Mouse (Mus musculus): Measurements from ENCODE around the gene Olfr1358. TPM values are rescaled to one million over a fixed set of nuclear protein-coding genes. Genes with fewer than 3 reads are reported as not detected.
A peak's percentile ranks its signal among the peaks of the same experiment; 100 is the strongest.
"Not testable (repeated sequence)": the region's sequence is repeated elsewhere in the genome, so short reads cannot be mapped to it uniquely, and the experiment has no call there.

Gene Olfr1358
- polyA plus RNA-seq, 1 experiment from 2014 or later = not detected

DNA sequence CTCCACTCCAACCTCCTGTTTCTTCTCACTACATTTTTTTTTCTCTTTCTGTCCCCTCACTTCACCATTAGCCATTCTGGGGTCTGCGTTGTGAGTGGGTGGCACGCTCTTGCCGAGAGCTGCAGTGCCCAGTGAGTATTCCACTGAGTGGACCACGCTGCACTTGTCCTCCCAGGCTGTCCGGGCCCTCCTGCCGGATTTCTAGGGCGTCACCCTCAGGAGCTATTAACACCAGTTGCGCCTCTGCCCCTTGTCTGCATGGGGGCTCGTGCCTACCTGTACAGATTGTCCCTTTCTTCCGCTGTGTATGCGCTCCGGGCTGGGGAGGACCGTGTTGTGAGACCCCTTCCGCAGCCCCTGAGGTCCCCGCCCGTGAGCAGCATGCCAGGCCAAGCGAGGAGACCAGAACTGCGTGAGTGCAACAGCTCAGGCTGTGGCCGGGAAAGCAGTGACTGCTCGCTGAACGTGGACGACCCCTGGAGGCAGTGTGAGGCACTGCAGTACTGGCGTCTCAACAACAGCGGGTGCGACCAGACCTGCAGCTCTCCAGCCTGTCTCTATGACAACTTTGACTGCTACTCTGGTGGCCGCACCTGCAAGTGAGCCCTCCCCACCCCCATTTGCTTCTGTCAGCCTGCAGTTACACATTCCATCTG, 29.7 kb upstream of the Olfr1358 start:
- H3K27ac ChIP-seq = no peak overlapping the region
- peak overlapping the region; percentile 56 for H3K4me2 ChIP-seq
- H3K9me3 ChIP-seq (replicated peaks) = no peaks in the 10 kb centered on the region
- H3K9ac ChIP-seq = no peak overlapping the region
- peaks cover 15% of the 10 kb centered on the region for H3K4me1 ChIP-seq
- peak; percentile 61 for ATAC-seq
- 11% methylated on average over 26 of the region's 26 CpGs for WGBS (ENCODE audit: insufficient replicate concordance)
- H3K27me3 ChIP-seq (replicated peaks) = peaks cover 46% of the 10 kb centered on the region
- H3K4me3 ChIP-seq = no peak overlapping the region
- no peaks in the 10 kb centered on the region for H3K36me3 ChIP-seq

- Histone ChIP-seq H3K9me3 (replicated peaks) (0 out of 2 replicates have a peak, but pooled peaks cover 4% of the 10 kb centered on the region), H3K4me2 (no peak overlapping the region), H3K4me1 (no peaks in the 10 kb centered on the region), H3K36me3 (no peaks in the 10 kb centered on the region), H3K27me3 (replicated peaks) (no peaks in the 10 kb centered on the region), H3K4me3 (no peak overlapping the region), H3K9ac (no peak overlapping the region), H3K27ac (no peak overlapping the region)
- 63% methylated on average over 6 of the region's 6 CpGs for WGBS (ENCODE audit: insufficient replicate concordance)
- no peak for ATAC-seq
Measured at GRCm38 (mm10) chr10:78502986-78503733, 14.1 kb upstream of the Olfr1358 start.

DNA sequence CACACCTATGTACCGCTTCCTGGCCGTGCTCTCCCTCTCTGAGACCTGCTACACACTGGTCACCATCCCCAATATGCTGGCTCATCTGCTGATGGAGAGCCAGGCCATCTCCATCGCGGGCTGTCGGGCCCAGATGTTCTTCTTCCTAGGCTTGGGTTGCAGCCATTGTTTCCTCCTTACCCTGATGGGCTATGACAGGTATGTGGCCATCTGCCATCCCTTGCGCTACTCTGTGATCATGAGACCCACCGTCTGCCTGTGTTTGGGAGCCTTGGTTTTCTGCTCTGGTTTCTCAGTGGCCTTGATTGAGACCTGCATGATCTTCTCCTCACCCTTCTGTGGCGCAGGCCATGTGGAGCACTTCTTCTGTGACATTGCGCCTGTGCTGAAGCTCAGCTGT, 2.6 kb downstream of the Olfr1358 start:
- ATAC-seq = no peak
- no peaks in the 10 kb centered on the region for H3K36me3 ChIP-seq
- H3K27ac ChIP-seq = no peak overlapping the region
- no peaks in the 10 kb centered on the region for H3K9me3 ChIP-seq (replicated peaks)
- 0 out of 2 replicates have a peak, but pooled peaks cover 5% of the 10 kb centered on the region for H3K27me3 ChIP-seq (replicated peaks)
- 67% methylated on average over 9 of the region's 9 CpGs for WGBS (ENCODE audit: insufficient replicate concordance)
- no peak overlapping the region for H3K4me3 ChIP-seq
- no peak overlapping the region for H3K4me2 ChIP-seq
- no peak overlapping the region for H3K9ac ChIP-seq
- no peaks in the 10 kb centered on the region for H3K4me1 ChIP-seq

- 35% methylated on average over 17 of the region's 17 CpGs for WGBS (ENCODE audit: insufficient replicate concordance)
- 0 out of 2 replicates have a peak, but pooled peaks have one; percentile 49 for ATAC-seq
- no peaks in the 10 kb centered on the region for H3K9me3 ChIP-seq (replicated peaks)
- no peak overlapping the region for H3K9ac ChIP-seq
- H3K4me1 ChIP-seq = no peaks in the 10 kb centered on the region
- H3K4me3 ChIP-seq = no peak overlapping the region
- H3K27me3 ChIP-seq (replicated peaks) = 0 out of 2 replicates have a peak, but pooled peaks cover 5% of the 10 kb centered on the region
- no peak overlapping the region for H3K4me2 ChIP-seq
- H3K36me3 ChIP-seq = no peaks in the 10 kb centered on the region
- no peak overlapping the region for H3K27ac ChIP-seq
Measured at GRCm38 (mm10) chr10:78520260-78521005, 3.2 kb downstream of the Olfr1358 start.

- not testable (repeated sequence) for H3K27me3 ChIP-seq (replicated peaks); ATAC-seq; H3K9me3 ChIP-seq (replicated peaks); H3K9ac ChIP-seq; H3K27ac ChIP-seq; H3K36me3 ChIP-seq; H3K4me2 ChIP-seq; H3K4me3 ChIP-seq; H3K4me1 ChIP-seq
- 42% methylated on average over 3 of the region's 3 CpGs for WGBS (ENCODE audit: insufficient replicate concordance)
Measured at GRCm38 (mm10) chr10:78525071-78525470, 7.8 kb downstream of the Olfr1358 start.

GRCm38 (mm10) chr10:78525511-78525910, 8.3 kb downstream of the Olfr1358 start:
- Histone ChIP-seq H3K27me3 (replicated peaks) (no peaks in the 10 kb centered on the region), H3K36me3 (no peaks in the 10 kb centered on the region), H3K4me2 (no peak overlapping the region), H3K4me3 (no peak overlapping the region), H3K27ac (no peak overlapping the region), H3K9ac (no peak overlapping the region), H3K9me3 (replicated peaks) (no peaks in the 10 kb centered on the region), H3K4me1 (no peaks in the 10 kb centered on the region)
- WGBS (ENCODE audit: insufficient replicate concordance) = 44% methylated on average over 4 of the region's 4 CpGs
- no peak for ATAC-seq

GRCm38 (mm10) chr10:78540943-78541342, 23.7 kb downstream of the Olfr1358 start:
- Histone ChIP-seq H3K9me3 (replicated peaks) (no peaks in the 10 kb centered on the region), H3K27me3 (replicated peaks) (peaks cover 4% of the 10 kb centered on the region; the same call in 1 of the 2 replicates), H3K4me3 (no peak overlapping the region), H3K4me1 (no peaks in the 10 kb centered on the region), H3K36me3 (no peaks in the 10 kb centered on the region), H3K4me2 (no peak overlapping the region), H3K9ac (no peak overlapping the region), H3K27ac (no peak overlapping the region)
- ATAC-seq = no peak
- WGBS (ENCODE audit: insufficient replicate concordance) = 54% methylated on average over 2 of the region's 2 CpGs

DNA sequence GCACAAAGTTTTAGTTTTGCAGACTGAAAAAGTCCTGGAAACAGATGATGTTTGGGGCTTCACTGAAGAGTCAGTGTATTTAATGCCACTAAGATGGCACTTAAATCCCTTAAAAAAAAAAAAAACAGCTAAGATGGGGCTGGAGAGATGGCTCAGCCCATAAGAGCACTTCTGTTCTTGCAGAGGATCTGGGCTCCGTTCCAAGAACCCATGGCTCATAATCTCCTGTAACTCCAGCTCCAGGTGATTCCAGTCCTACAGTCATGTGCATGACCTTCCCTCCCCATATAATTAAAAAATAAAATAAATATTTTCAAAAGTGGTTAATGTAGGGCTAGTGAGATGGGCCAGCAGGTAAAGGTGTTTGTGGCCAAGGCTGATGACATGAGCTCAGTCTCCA, 47.8 kb downstream of the Olfr1358 start:
- WGBS (ENCODE audit: insufficient replicate concordance) = 93% methylated on average over 1 of the region's 1 CpGs
- Histone ChIP-seq H3K27me3 (replicated peaks) (no peaks in the 10 kb centered on the region), H3K4me3 (no peak overlapping the region), H3K27ac (no peak overlapping the region), H3K4me2 (no peak overlapping the region), H3K9me3 (replicated peaks) (no peaks in the 10 kb centered on the region), H3K4me1 (no peaks in the 10 kb centered on the region), H3K9ac (no peak overlapping the region), H3K36me3 (no peaks in the 10 kb centered on the region)
- no peak for ATAC-seq

GRCm38 (mm10) chr10:78569191-78569590, 52.0 kb downstream of the Olfr1358 start:
- H3K4me3 ChIP-seq = no peak overlapping the region
- no peak overlapping the region for H3K9ac ChIP-seq
- WGBS (ENCODE audit: insufficient replicate concordance) = 70% methylated on average over 3 of the region's 3 CpGs
- no peak overlapping the region for H3K27ac ChIP-seq
- H3K36me3 ChIP-seq = no peaks in the 10 kb centered on the region
- no peak overlapping the region for H3K4me2 ChIP-seq
- H3K9me3 ChIP-seq (replicated peaks) = no peaks in the 10 kb centered on the region
- no peaks in the 10 kb centered on the region; the same call in 1 of the 2 replicates for H3K27me3 ChIP-seq (replicated peaks)
- no peak for ATAC-seq
- H3K4me1 ChIP-seq = peaks cover 7% of the 10 kb centered on the region

DNA sequence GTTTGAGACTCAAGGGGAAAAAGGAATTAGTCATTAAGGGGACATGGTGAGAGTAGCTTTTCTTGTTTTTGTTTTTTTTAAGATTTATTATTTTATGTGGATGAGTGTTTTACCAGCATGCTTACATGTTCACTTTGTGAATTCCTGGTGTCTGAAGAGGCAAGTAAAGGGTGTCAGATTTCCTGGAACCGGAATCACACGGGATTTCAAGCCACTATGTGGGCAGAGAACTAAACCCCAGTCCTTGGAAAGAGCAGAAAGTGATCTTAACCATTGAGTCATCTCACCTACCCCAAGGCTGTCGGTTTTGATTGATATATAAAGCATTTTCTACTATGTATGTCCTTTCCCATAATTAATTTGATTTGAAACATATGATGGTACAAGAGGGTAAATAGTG, 52.5 kb downstream of the Olfr1358 start:
- ATAC-seq = no peak
- no peak overlapping the region for H3K27ac ChIP-seq
- H3K4me3 ChIP-seq = no peak overlapping the region
- no peaks in the 10 kb centered on the region; the same call in 1 of the 2 replicates for H3K27me3 ChIP-seq (replicated peaks)
- WGBS (ENCODE audit: insufficient replicate concordance) = 51% methylated on average over 3 of the region's 3 CpGs
- H3K4me1 ChIP-seq = peaks cover 7% of the 10 kb centered on the region
- no peak overlapping the region for H3K4me2 ChIP-seq
- no peaks in the 10 kb centered on the region for H3K36me3 ChIP-seq
- H3K9ac ChIP-seq = no peak overlapping the region
- H3K9me3 ChIP-seq (replicated peaks) = no peaks in the 10 kb centered on the region
